Comparison of ENCODE assay signal across 17 mouse cellular contexts in the genomic region with DNA sequence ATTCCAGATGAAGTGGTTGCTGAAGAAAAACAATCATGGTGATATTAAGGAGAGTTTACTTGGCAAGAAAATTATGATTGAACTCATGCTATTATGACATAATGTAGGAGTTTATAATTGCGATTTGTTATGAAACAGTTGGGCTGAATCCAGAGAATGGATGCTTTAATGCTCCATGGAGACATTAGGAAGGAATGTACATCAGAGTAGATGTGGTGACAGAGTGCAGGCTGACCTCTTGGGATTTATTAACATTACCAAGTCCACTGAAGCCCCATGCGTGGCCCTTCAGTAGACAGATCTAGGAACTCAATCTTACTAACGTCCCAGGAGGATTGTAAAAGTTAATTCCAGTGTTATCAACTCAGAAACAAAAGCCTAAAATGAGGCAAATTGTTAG.
DNase-seq lines count a peak whose midpoint lies in the region; ATAC-seq and TF ChIP-seq lines count a peak whose summit lies in the region.
"Had no signal": no experiment of that assay in that cellular context is flagged by ENCODE, and none has a peak within 500 bp of the region (broad histone marks: within the 10 kb centered on the region; RNA-seq: fewer than 3 reads in every experiment).

No protein-coding gene starts in this region.

- WGBS in embryonic facial prominence, embryonic 14.5 days, result 69% methylated on average over 3 of the region's 3 CpGs
- 79% methylated on average over 3 of the region's 3 CpGs for WGBS in embryonic facial prominence, embryonic 10.5 days

- ATAC-seq in embryonic facial prominence, embryonic 14.5 days (ENCODE audit: low read depth), result no peak
- ATAC-seq in inflammation-experienced regulatory T-cells, adult 6 months, result no peak

- H3ac ChIP-seq in C2C12 (ENCODE audit: control insufficient read depth, insufficient read length, low read depth), result no peak overlapping the region

- intact Hi-C loops in gastrocnemius, adult 2 months (cut with DNase I), result no loop called here

- no peak overlapping the region for H3K9ac ChIP-seq in embryonic facial prominence, embryonic 14.5 days (ENCODE audit: low read depth, low read length)
- H3K9ac ChIP-seq: forebrain, embryonic 12.5 days; hindbrain, embryonic 12.5 days; neural tube, embryonic 12.5 days had no signal

- H3K4me3 ChIP-seq in embryonic facial prominence, embryonic 14.5 days (ENCODE audit: low read depth, low read length), result no peak overlapping the region
- H3K4me3 ChIP-seq in embryonic facial prominence, embryonic 10.5 days, result no peak overlapping the region
- H3K4me3 ChIP-seq in C2C12 (ENCODE audit: insufficient read depth, poor library complexity, severe bottlenecking), result no peak overlapping the region
- no peak overlapping the region for H3K4me3 ChIP-seq in gastrocnemius, adult 2 months
- H3K4me3 ChIP-seq: forebrain, embryonic 12.5 days; hindbrain, embryonic 12.5 days; midbrain, embryonic 10.5 days; neural tube, embryonic 12.5 days had no signal

- H3K79me2 ChIP-seq in C2C12 (ENCODE audit: control insufficient read depth, insufficient read depth), result no peaks in the 10 kb centered on the region

- no peak overlapping the region for H3K4me2 ChIP-seq in embryonic facial prominence, embryonic 14.5 days (ENCODE audit: low read depth, low read length)
- H3K4me2 ChIP-seq: forebrain, embryonic 12.5 days; hindbrain, embryonic 12.5 days; neural tube, embryonic 12.5 days had no signal

- DNase-seq in embryonic facial prominence, embryonic 14.5 days (ENCODE audit: low spot score), result peak; percentile 45
- no peak for DNase-seq in embryonic facial prominence, embryonic 10.5 days (ENCODE audit: low spot score)
- DNase-seq in kidney, postnatal 14 days, result peak; percentile 11
- no peak for DNase-seq in kidney, adult 8-10 months
- peak; percentile 1 for DNase-seq in lung, postnatal 25 days (ENCODE audit: low spot score)
- DNase-seq in gastrocnemius, adult 2 months, result no peak
- DNase-seq: adrenal gland, postnatal 25 days; cerebellum, adult 2 months; gastrocnemius, postnatal 14 days; right cerebral cortex, postnatal 25 days; thymus, postnatal 4 days had no signal

- no peak overlapping the region for H3K27ac ChIP-seq in embryonic facial prominence, embryonic 14.5 days (replicated peaks; ENCODE audit: low read depth, low read length)
- H3K27ac ChIP-seq in embryonic facial prominence, embryonic 10.5 days (replicated peaks), result no peak overlapping the region
- H3K27ac ChIP-seq in gastrocnemius, adult 2 months, result no peak overlapping the region
- H3K27ac ChIP-seq: forebrain, embryonic 12.5 days; hindbrain, embryonic 12.5 days; midbrain, embryonic 10.5 days; neural tube, embryonic 12.5 days had no signal

- H3K4me1 ChIP-seq in embryonic facial prominence, embryonic 14.5 days (ENCODE audit: control insufficient read depth, insufficient read depth, low read length), result no peaks in the 10 kb centered on the region
- no peaks in the 10 kb centered on the region for H3K4me1 ChIP-seq in embryonic facial prominence, embryonic 10.5 days
- H3K4me1 ChIP-seq: forebrain, embryonic 12.5 days; hindbrain, embryonic 12.5 days; midbrain, embryonic 10.5 days; neural tube, embryonic 12.5 days had no signal

- no peaks in the 10 kb centered on the region for H3K36me3 ChIP-seq in embryonic facial prominence, embryonic 14.5 days (ENCODE audit: control insufficient read depth, insufficient read depth, low read length)
- no peaks in the 10 kb centered on the region for H3K36me3 ChIP-seq in embryonic facial prominence, embryonic 10.5 days (replicated peaks)
- no peaks in the 10 kb centered on the region for H3K36me3 ChIP-seq in C2C12 (ENCODE audit: control insufficient read depth, insufficient read depth)
- H3K36me3 ChIP-seq: forebrain, embryonic 12.5 days; hindbrain, embryonic 12.5 days; midbrain, embryonic 10.5 days; neural tube, embryonic 12.5 days had no signal

- H3K79me3 ChIP-seq in C2C12 (ENCODE audit: low read depth), result no peaks in the 10 kb centered on the region

- H3K9me3 ChIP-seq in embryonic facial prominence, embryonic 14.5 days (ENCODE audit: control insufficient read depth, low read length), result no peaks in the 10 kb centered on the region
- H3K9me3 ChIP-seq in embryonic facial prominence, embryonic 10.5 days, result no peaks in the 10 kb centered on the region
- H3K9me3 ChIP-seq: forebrain, embryonic 12.5 days; hindbrain, embryonic 12.5 days; midbrain, embryonic 10.5 days; neural tube, embryonic 12.5 days had no signal

- TF ChIP-seq CTCF in C2C12 (IDR thresholded peaks at IDR 0.05; ENCODE audit: control insufficient read depth, insufficient read depth, insufficient read length), result no peak
- TF ChIP-seq CTCF in gastrocnemius, adult 2 months (IDR thresholded peaks at IDR 0.05), result no peak

- no peaks in the 10 kb centered on the region for H3K27me3 ChIP-seq in embryonic facial prominence, embryonic 14.5 days (replicated peaks; ENCODE audit: control insufficient read depth, insufficient read depth, low read length)
- no peaks in the 10 kb centered on the region for H3K27me3 ChIP-seq in embryonic facial prominence, embryonic 10.5 days (replicated peaks; ENCODE audit: low read depth, poor library complexity, severe bottlenecking)
- no peaks in the 10 kb centered on the region for H3K27me3 ChIP-seq in C2C12 (ENCODE audit: control insufficient read depth, insufficient read depth, insufficient read length)
- H3K27me3 ChIP-seq: forebrain, embryonic 12.5 days; hindbrain, embryonic 12.5 days; neural tube, embryonic 12.5 days had no signal

TF ChIP-seq in C2C12, 6 proteins besides CTCF, POLR2A, EP300 and RAD21:
- TF ChIP-seq CEBPB (IDR thresholded peaks at IDR 0.05; ENCODE audit: low read depth) (peak; percentile 13), FOSL1 (IDR thresholded peaks at IDR 0.05; ENCODE audit: insufficient read depth, low read length, poor library complexity, severe bottlenecking) (no peak)

Comparison
In these comparisons a context has a peak if more than half of its experiments do, and no peak if none do; other contexts are left out.
1. DNase-seq: peak in embryonic facial prominence, embryonic 14.5 days (single experiment), kidney, postnatal 14 days (single experiment) and lung, postnatal 25 days (single experiment); none in embryonic facial prominence, embryonic 10.5 days (single experiment), kidney, adult 8-10 months (0 of 2) and gastrocnemius, adult 2 months (single experiment).